Mouse (Mus musculus): Measurements from ENCODE around the gene Daam2.

DNA sequence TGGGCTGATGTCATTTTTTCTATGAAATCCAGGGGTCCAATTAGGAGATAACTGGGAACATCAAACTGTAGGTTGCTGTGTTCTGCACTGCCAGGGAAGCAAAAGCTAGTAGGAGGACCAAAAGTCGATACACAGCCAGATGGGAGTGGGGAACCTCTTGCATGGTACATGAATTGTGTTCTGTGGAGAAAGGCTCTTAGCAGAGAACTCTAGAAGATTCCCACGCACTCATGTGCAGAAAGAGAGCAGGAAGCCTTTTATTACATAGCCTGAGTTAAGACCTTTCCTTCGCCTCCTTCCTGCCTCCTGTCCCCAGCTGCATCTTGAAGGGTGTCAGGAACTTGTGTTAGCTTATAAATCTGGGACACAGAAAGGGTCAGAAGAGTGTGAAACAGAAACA, 82.3 kb downstream of the Daam2 start:
- TF ChIP-seq CTCF (IDR thresholded peaks at IDR 0.05; ENCODE audit: borderline replicate concordance, insufficient read depth, low read depth, low read length) (no peak), POLR2A (IDR thresholded peaks at IDR 0.05; ENCODE audit: borderline replicate concordance, insufficient read depth, low read length) (no peak)

Data from cerebellum, adult 2 months (tissue).